In genomic region chr1:178187216-178187791, GRCm38 (mm10) we compare ENCODE assay signal across 8 mouse cellular contexts. TPM values are rescaled to one million over a fixed set of nuclear protein-coding genes. Genes with fewer than 3 reads are reported as not detected.
DNase-seq lines count a peak whose midpoint lies in the region; ATAC-seq and TF ChIP-seq lines count a peak whose summit lies in the region.
"Not testable (repeated sequence)": the region's sequence is repeated elsewhere in the genome, so short reads cannot be mapped to it uniquely, and the experiment has no call there.

Gene Desi2 (plus strand): TSS chr1:178187417.

- H3K27me3 ChIP-seq in forebrain, embryonic 15.5 days = not testable (repeated sequence)

- DNase-seq in ES-E14 (ENCODE audit: low read depth, low spot score) = peak; percentile 93
- peak; percentile 99 for DNase-seq in cerebellum, adult 11-12 months
- DNase-seq in heart, postnatal 25 days (ENCODE audit: low spot score) = peak; percentile 97
- DNase-seq in layer of hippocampus, adult 18-20 months (ENCODE audit: low spot score in 2 of 2) = peak; percentile 98
- peak; percentile 91 for DNase-seq in lung, adult 2 months
- DNase-seq in thymus, adult 18-20 months = peak; percentile 95 to 98

- H3K4me1 ChIP-seq in ES-E14 (ENCODE audit: control insufficient read depth in 2 of 2, insufficient read depth in 2 of 2, low read length in 2 of 2, poor library complexity in 1 of 2); lung, adult 2 months (ENCODE audit: control insufficient read depth, insufficient read depth, low read length): not testable (repeated sequence)
- peaks cover 16% of the 10 kb centered on the region for H3K4me1 ChIP-seq in forebrain, embryonic 15.5 days

- in situ Hi-C loops in ES-E14 (cut with MboI; ENCODE audit: low sequenced_read_pairs in 2 of 2, unreplicated experiment in 2 of 2) = loop anchor here (10.0 kb wide), 1 partner anchor 203 kb away; the partner anchor contains the start of gene Catspere2 (in 2 of the 2)

- peak within 1 kb of the TSS; percentile 89 to 98 for H3K4me3 ChIP-seq in ES-E14 (ENCODE audit: insufficient read depth in 1 of 2, low read depth in 1 of 2, low read length in 2 of 2, poor library complexity in 1 of 2, severe bottlenecking in 1 of 2)
- peak within 1 kb of the TSS; percentile 76 for H3K4me3 ChIP-seq in forebrain, embryonic 15.5 days
- H3K4me3 ChIP-seq in lung, adult 2 months (replicated peaks; ENCODE audit: extremely low read depth, low read depth, low read length) = peak within 1 kb of the TSS; percentile 62

- peak within 1 kb of the TSS; percentile 47 for H3K4me2 ChIP-seq in forebrain, embryonic 15.5 days (replicated peaks)

- 0% methylated on average over 37 of the region's 37 CpGs for WGBS in forebrain, embryonic 15.5 days
- WGBS in lung, adult 2 months = under 1% methylated on average over 37 of the region's 37 CpGs

- ATAC-seq in forebrain, embryonic 15.5 days (replicated peaks) = peak; percentile 99
- ATAC-seq in neutrophil, adult 5-6 weeks (ENCODE audit: extremely low read depth, insufficient number of reproducible peaks, low FRiP score, poor library complexity, severe bottlenecking) = peak; percentile 98

- TF ChIP-seq POLR2A in lung, adult 2 months (IDR thresholded peaks at IDR 0.05; ENCODE audit: borderline replicate concordance, extremely low read depth, low read depth, low read length) = peak; percentile 61; the same call in 1 of the 2 replicates

- not testable (repeated sequence) for H3K9me3 ChIP-seq in ES-E14 (ENCODE audit: control insufficient read depth, insufficient read depth, low read depth, low read length); forebrain, embryonic 15.5 days

- peak within 1 kb of the TSS; percentile 78; the same call in 1 of the 2 replicates for H3K27ac ChIP-seq in ES-E14 (ENCODE audit: insufficient read depth, low read depth, low read length, poor library complexity, severe bottlenecking)
- peak within 1 kb of the TSS; percentile 75 for H3K27ac ChIP-seq in forebrain, embryonic 15.5 days (replicated peaks)

- not testable (repeated sequence) for TF ChIP-seq CTCF in lung, adult 2 months (IDR thresholded peaks at IDR 0.05; ENCODE audit: insufficient read depth, low read length)

- not testable (repeated sequence) for H3K36me3 ChIP-seq in ES-E14 (ENCODE audit: control insufficient read depth, insufficient read depth, low read length, poor library complexity, severe bottlenecking); forebrain, embryonic 15.5 days

- intact Hi-C loops in heart, postnatal 25 days (cut with DNase I) = loop anchor here (10.0 kb wide), 2 partner anchors 203 to 393 kb away; partner anchors contain the start of genes Adss and Catspere2

- H3K9ac ChIP-seq in ES-E14 (ENCODE audit: insufficient read depth, low read depth, low read length, poor library complexity, severe bottlenecking) = peak within 1 kb of the TSS; percentile 90
- peak within 1 kb of the TSS; percentile 71 for H3K9ac ChIP-seq in forebrain, embryonic 15.5 days (replicated peaks)

TF ChIP-seq in ES-E14, 5 proteins besides CTCF, POLR2A, EP300 and RAD21:
- peak; percentile 95 for TF ChIP-seq HCFC1 (IDR thresholded peaks at IDR 0.05; ENCODE audit: borderline replicate concordance, insufficient read depth, low read length)
- peak; percentile 74; the same call in 1 of the 2 replicates for TF ChIP-seq CHD2 (IDR thresholded peaks at IDR 0.05; ENCODE audit: low read depth, low read length)

RNA-seq across cellular contexts. Expression of gene Desi2, which starts in this region (rescaled TPM):
- total RNA-seq in ES-E14 (2012; rRNA removed) = 11.8 and 11.9 TPM in 2 replicates
- polyA plus RNA-seq in forebrain, embryonic 15.5 days (2015; fragmentation: Nextera tagmentation; extraction: Ambion mirVana) = 20.0 and 23.4 TPM in 2 replicates
- 10 to 100 TPM; 17.8 to 18.7 TPM for total RNA-seq in heart, postnatal 25 days (2021)
- 10 to 100 TPM; 17.3 to 17.8 TPM for total RNA-seq in layer of hippocampus, adult 18-20 months (2021)
- 7.3 TPM in 2 replicates for polyA plus RNA-seq in lung, adult 2 months (2012; rRNA removed)
- 8.3 and 8.5 TPM in 2 replicates for total RNA-seq in neutrophil, adult 5-6 weeks (2017)

Comparison
In these comparisons a context has a peak if more than half of its experiments do, and no peak if none do; other contexts are left out.
1. Peak in every context shown above with its lines: DNase-seq, ATAC-seq, H3K4me3 ChIP-seq and H3K27ac ChIP-seq.